Mouse (Mus musculus) spleen, adult 12 weeks (tissue): ENCODE data around the gene Avil.
"Not testable (repeated sequence)": the region's sequence is repeated elsewhere in the genome, so short reads cannot be mapped to it uniquely, and the experiment has no call there.

Experiments
- DNase-seq: peaks from one replicate; pipeline ENCODE4 v3.0.0; 2022; ENCODE audit warnings: low spot score

The Avil gene

GRCm38 (mm10) chr10:127059968-127060916 lies 59.7 kb downstream of the Avil start, which contains the start of gene March9:
Gene March9, minus strand, starts transcription at chr10:127060184.
- DNase-seq = peak; percentile 48

- DNase-seq = no peak
Measured at GRCm38 (mm10) chr10:127061085-127061484, 60.6 kb downstream of the Avil start.

- DNase-seq = no peak
Measured at GRCm38 (mm10) chr10:127061513-127061912, 61.0 kb downstream of the Avil start.

GRCm38 (mm10) chr10:127062101-127062500 lies 61.6 kb downstream of the Avil start:
- not testable (repeated sequence) for DNase-seq

- DNase-seq = no peak
Measured at GRCm38 (mm10) chr10:127062503-127062902, 62.0 kb downstream of the Avil start.

- peak; percentile 85 for DNase-seq
Measured at GRCm38 (mm10) chr10:127063239-127063872, 62.8 kb downstream of the Avil start, which contains the start of gene Cdk4. Gene Cdk4, plus strand, starts transcription at chr10:127063534.

- no peak for DNase-seq
Measured at GRCm38 (mm10) chr10:127063913-127064870, 63.7 kb downstream of the Avil start.

- no peak for DNase-seq
Measured at GRCm38 (mm10) chr10:127065981-127066380, 65.5 kb downstream of the Avil start.

- no peak for DNase-seq
Measured at GRCm38 (mm10) chr10:127066519-127067018, 66.1 kb downstream of the Avil start.

GRCm38 (mm10) chr10:127068360-127069038 lies 68.0 kb downstream of the Avil start:
- no peak for DNase-seq

GRCm38 (mm10) chr10:127069281-127070189 lies 69.0 kb downstream of the Avil start:
- no peak for DNase-seq
